Mouse (Mus musculus): ENCODE data around the gene Iglon5.
A peak's percentile ranks its signal among the peaks of the same experiment; 100 is the strongest.

Iglon5 gene

DNA sequence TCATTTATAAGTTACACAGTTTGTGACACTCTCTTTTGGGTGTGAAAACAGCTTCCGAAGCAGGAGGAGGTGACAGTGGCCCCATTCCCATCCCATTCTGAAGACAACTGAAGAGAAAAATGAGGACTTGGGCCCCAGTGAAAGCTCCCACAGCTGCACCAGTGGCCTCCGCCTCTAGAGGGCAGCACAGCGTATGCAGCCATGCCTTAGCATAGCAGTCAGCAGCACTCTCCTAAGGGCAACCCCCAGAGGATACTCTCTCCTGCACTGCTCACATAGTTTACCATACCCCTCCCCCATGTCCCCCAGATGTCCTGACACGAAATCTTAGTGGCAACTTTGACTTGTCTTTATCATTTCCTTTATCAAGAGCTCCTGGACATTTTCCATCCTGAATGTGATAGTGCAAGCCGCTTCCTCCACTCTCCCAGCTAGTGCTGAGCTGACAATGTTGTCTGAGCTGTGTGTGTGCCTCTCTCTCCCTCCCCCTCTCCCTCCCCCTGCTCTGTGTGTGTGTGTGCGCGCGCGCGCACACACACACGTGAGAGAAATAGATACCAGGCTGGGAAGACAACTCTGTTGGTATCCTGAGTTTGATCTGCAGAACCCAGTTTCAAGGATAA, 66.8 kb downstream of the Iglon5 start:
- peak; percentile 89 to 92 for DNase-seq
